Comparison of ENCODE assay signal across 8 mouse cellular contexts in genomic region chr11:54860256-54861038, GRCm38 (mm10). TPM values are rescaled to one million over a fixed set of nuclear protein-coding genes. Genes with fewer than 3 reads are reported as not detected.
A peak's percentile ranks its signal among the peaks of the same experiment; 100 is the strongest.
DNase-seq lines count a peak whose midpoint lies in the region; ATAC-seq lines count a peak whose summit lies in the region.

Lyrm7 (minus strand) TSS chr11:54860916.

- WGBS in hindbrain, embryonic 12.5 days, result under 1% methylated on average over 42 of the region's 42 CpGs

- no peaks in the 10 kb centered on the region for H3K27me3 ChIP-seq in hindbrain, embryonic 12.5 days

- H3K4me2 ChIP-seq in hindbrain, embryonic 12.5 days (replicated peaks), result peak within 1 kb of the TSS; percentile 59

- H3K9ac ChIP-seq in hindbrain, embryonic 12.5 days, result peak within 1 kb of the TSS; percentile 71

- H3K36me3 ChIP-seq in hindbrain, embryonic 12.5 days, result no peaks in the 10 kb centered on the region

- ATAC-seq in hindbrain, embryonic 12.5 days (ENCODE audit: low FRiP score), result peak; percentile 95

- peak within 1 kb of the TSS; percentile 59 for H3K4me3 ChIP-seq in hindbrain, embryonic 12.5 days

- peak within 1 kb of the TSS; percentile 88 for H3K27ac ChIP-seq in hindbrain, embryonic 12.5 days

- no peaks in the 10 kb centered on the region for H3K9me3 ChIP-seq in hindbrain, embryonic 12.5 days (replicated peaks)

- DNase-seq in NIH3T3 (ENCODE audit: low read depth), result peak; percentile 99
- DNase-seq in cerebellum, postnatal 10 days, result peak; percentile 99
- DNase-seq in frontal cortex, postnatal 10 days (ENCODE audit: low spot score in 2 of 2), result peak; percentile 97
- peak; percentile 97 to 98 for DNase-seq in layer of hippocampus, postnatal 14 days (ENCODE audit: low spot score in 2 of 2)
- peak; percentile 96 for DNase-seq in lung, postnatal 14 days
- peak; percentile 95 for DNase-seq in retina, adult 2 months (ENCODE audit: low read depth, low spot score)
- peak; percentile 95 to 96 for DNase-seq in thymus, postnatal 36 days

- peaks cover 11% of the 10 kb centered on the region for H3K4me1 ChIP-seq in hindbrain, embryonic 12.5 days

RNA-seq across cellular contexts. Expression of gene Lyrm7, which starts in this region (rescaled TPM):
- polyA plus RNA-seq in hindbrain, embryonic 12.5 days (2016; fragmentation: Nextera tagmentation; extraction: Ambion mirVana), result 5.5 and 10.8 TPM in 2 replicates
- total RNA-seq in layer of hippocampus, postnatal 14 days (2021), result 10 to 100 TPM; 28.7 to 29.0 TPM

Comparison
In these comparisons a context has a peak if more than half of its experiments do, and no peak if none do; other contexts are left out.
1. Peak in every context shown above with its lines: DNase-seq, ATAC-seq, H3K4me3 ChIP-seq and H3K27ac ChIP-seq.